Comparison of ENCODE assay signal across 8 mouse cellular contexts in genomic region chr16:35155391-35156305, GRCm38 (mm10). TPM values are rescaled to one million over a fixed set of nuclear protein-coding genes. Genes with fewer than 3 reads are reported as not detected.
DNase-seq lines count a peak whose midpoint lies in the region; ATAC-seq and TF ChIP-seq lines count a peak whose summit lies in the region.

No protein-coding gene starts in this region.

- DNase-seq in spleen, adult 2 months (ENCODE audit: low read depth in 1 of 2, low spot score in 2 of 2), result no peak
- no peak for DNase-seq in spleen, postnatal 14 days (ENCODE audit: low spot score in 2 of 2)
- DNase-seq in embryonic facial prominence, embryonic 14.5 days (ENCODE audit: low spot score), result peak; percentile 46
- peak; percentile 73 to 77 for DNase-seq in heart, postnatal 10 days
- DNase-seq in kidney, postnatal 25 days, result peak; percentile 41 to 59
- peak; percentile 41 for DNase-seq in liver, postnatal 0 days
- peak; percentile 32 for DNase-seq in urinary bladder, postnatal 25 days (ENCODE audit: low spot score)

- peak; percentile 48 for ATAC-seq in embryonic facial prominence, embryonic 14.5 days (ENCODE audit: low read depth)
- ATAC-seq in liver, postnatal 0 days, result peak; percentile 43; the same call in 1 of the 2 replicates
- ATAC-seq in neural tube, embryonic 15.5 days (ENCODE audit: low FRiP score), result peak; percentile 43

- no peaks in the 10 kb centered on the region for H3K9me3 ChIP-seq in embryonic facial prominence, embryonic 14.5 days (ENCODE audit: control insufficient read depth, low read length)
- no peaks in the 10 kb centered on the region for H3K9me3 ChIP-seq in liver, postnatal 0 days (ENCODE audit: low read length)
- no peaks in the 10 kb centered on the region for H3K9me3 ChIP-seq in neural tube, embryonic 15.5 days (replicated peaks)

- peaks cover 34% of the 10 kb centered on the region for H3K27me3 ChIP-seq in spleen, adult 2 months (ENCODE audit: control insufficient read depth, insufficient read depth, low read length)
- H3K27me3 ChIP-seq in embryonic facial prominence, embryonic 14.5 days (replicated peaks; ENCODE audit: control insufficient read depth, insufficient read depth, low read length), result peaks cover 57% of the 10 kb centered on the region
- H3K27me3 ChIP-seq in liver, postnatal 0 days (ENCODE audit: insufficient read depth, low read length), result peaks cover 85% of the 10 kb centered on the region
- peaks cover 10% of the 10 kb centered on the region; the same call in 1 of the 2 replicates for H3K27me3 ChIP-seq in neural tube, embryonic 15.5 days (replicated peaks)

- 3% methylated on average over 80 of the region's 87 CpGs for WGBS in spleen, adult 2 months
- WGBS in embryonic facial prominence, embryonic 14.5 days, result 1% methylated on average over 47 of the region's 87 CpGs
- WGBS in liver, postnatal 0 days (ENCODE audit: insufficient replicate concordance), result 3% methylated on average over 71 of the region's 87 CpGs
- WGBS in neural tube, embryonic 15.5 days, result 1% methylated on average over 83 of the region's 87 CpGs

- no peaks in the 10 kb centered on the region for H3K36me3 ChIP-seq in spleen, adult 2 months (ENCODE audit: control insufficient read depth, insufficient read depth, low read length)
- H3K36me3 ChIP-seq in embryonic facial prominence, embryonic 14.5 days (ENCODE audit: control insufficient read depth, insufficient read depth, low read length), result no peaks in the 10 kb centered on the region
- H3K36me3 ChIP-seq in liver, postnatal 0 days (replicated peaks; ENCODE audit: insufficient read depth, low read length), result no peaks in the 10 kb centered on the region
- H3K36me3 ChIP-seq in neural tube, embryonic 15.5 days, result no peaks in the 10 kb centered on the region

- peak overlapping the region; percentile 95 for H3K4me2 ChIP-seq in embryonic facial prominence, embryonic 14.5 days (ENCODE audit: low read depth, low read length)
- peak overlapping the region; percentile 78 for H3K4me2 ChIP-seq in liver, postnatal 0 days (ENCODE audit: low read depth, low read length)
- peak overlapping the region; percentile 83 for H3K4me2 ChIP-seq in neural tube, embryonic 15.5 days

- intact Hi-C loops in heart, postnatal 10 days (cut with DNase I), result loop anchor here (1.0 to 5.0 kb wide), 4 partner anchors 25 to 115 kb away; no protein-coding TSS in a partner anchor

- TF ChIP-seq CTCF in spleen, adult 2 months (IDR thresholded peaks at IDR 0.05; ENCODE audit: extremely low read depth, insufficient read depth, insufficient read length, insufficient replicate concordance), result peak; percentile 10; the same call in 1 of the 2 replicates
- TF ChIP-seq CTCF in liver, postnatal 0 days (IDR thresholded peaks at IDR 0.05; ENCODE audit: low read depth), result peak; percentile 29

- TF ChIP-seq POLR2A in spleen, adult 2 months (IDR thresholded peaks at IDR 0.05; ENCODE audit: low read depth, low read length), result no peak

- H3K4me3 ChIP-seq in spleen, adult 2 months (ENCODE audit: extremely low read depth, insufficient read depth, insufficient read length), result peak overlapping the region; percentile 33; the same call in 1 of the 2 replicates
- peak overlapping the region; percentile 75 for H3K4me3 ChIP-seq in embryonic facial prominence, embryonic 14.5 days (ENCODE audit: low read depth, low read length)
- H3K4me3 ChIP-seq in liver, postnatal 0 days (ENCODE audit: low read depth, low read length), result peak overlapping the region; percentile 54
- H3K4me3 ChIP-seq in neural tube, embryonic 15.5 days (replicated peaks), result peak overlapping the region; percentile 74

- no peak for TF ChIP-seq EP300 in liver, postnatal 0 days (IDR thresholded peaks at IDR 0.05; ENCODE audit: low read depth)

- no peak overlapping the region; the same call in 1 of the 2 replicates for H3K27ac ChIP-seq in spleen, adult 2 months (ENCODE audit: insufficient read depth, low read length)
- peak overlapping the region; percentile 70 for H3K27ac ChIP-seq in embryonic facial prominence, embryonic 14.5 days (replicated peaks; ENCODE audit: low read depth, low read length)
- no peak overlapping the region for H3K27ac ChIP-seq in liver, postnatal 0 days (ENCODE audit: low read depth)
- peak overlapping the region; percentile 88 for H3K27ac ChIP-seq in neural tube, embryonic 15.5 days (replicated peaks)

- peaks cover 6% of the 10 kb centered on the region; the same call in 1 of the 2 replicates for H3K4me1 ChIP-seq in spleen, adult 2 months (ENCODE audit: control insufficient read depth, insufficient read depth, insufficient read length)
- peaks cover 34% of the 10 kb centered on the region for H3K4me1 ChIP-seq in embryonic facial prominence, embryonic 14.5 days (ENCODE audit: control insufficient read depth, insufficient read depth, low read length)
- H3K4me1 ChIP-seq in liver, postnatal 0 days (ENCODE audit: insufficient read depth), result peaks cover 14% of the 10 kb centered on the region
- H3K4me1 ChIP-seq in neural tube, embryonic 15.5 days, result peaks cover 69% of the 10 kb centered on the region

- peak overlapping the region; percentile 70 for H3K9ac ChIP-seq in embryonic facial prominence, embryonic 14.5 days (ENCODE audit: low read depth, low read length)
- H3K9ac ChIP-seq in liver, postnatal 0 days (replicated peaks), result no peak overlapping the region; the same call in 1 of the 2 replicates
- H3K9ac ChIP-seq in neural tube, embryonic 15.5 days (replicated peaks), result peak overlapping the region; percentile 91

RNA-seq across cellular contexts. Expression of gene Adcy5, which starts 1.0 kb away (rescaled TPM):
- 6.8 and 8.0 TPM in 2 replicates for polyA plus RNA-seq in spleen, adult 2 months (2012; rRNA removed)
- polyA plus RNA-seq in embryonic facial prominence, embryonic 14.5 days (2014; fragmentation: Nextera tagmentation; extraction: Ambion mirVana), result 2.8 and 3.1 TPM in 2 replicates
- total RNA-seq in heart, postnatal 10 days (2021), result 10 to 100 TPM; 55.1 to 56.3 TPM
- 0.28 and 0.39 TPM in 2 replicates for polyA plus RNA-seq in liver, postnatal 0 days (2015; fragmentation: Nextera tagmentation; extraction: Ambion mirVana)
- 5.1 and 6.1 TPM in 2 replicates for polyA plus RNA-seq in neural tube, embryonic 15.5 days (2015; fragmentation: Nextera tagmentation; extraction: Ambion mirVana)

Comparison
In these comparisons a context has a peak if more than half of its experiments do, and no peak if none do; other contexts are left out.
1. DNase-seq: peak in embryonic facial prominence, embryonic 14.5 days (single experiment), heart, postnatal 10 days (2 of 2), kidney, postnatal 25 days (2 of 2), liver, postnatal 0 days (single experiment) and urinary bladder, postnatal 25 days (single experiment); none in spleen, adult 2 months (0 of 2) and spleen, postnatal 14 days (0 of 2).
2. H3K27ac ChIP-seq: peak in embryonic facial prominence, embryonic 14.5 days (single experiment) and neural tube, embryonic 15.5 days (single experiment); none in spleen, adult 2 months (single experiment) and liver, postnatal 0 days (single experiment).
3. Peak in every context shown above with its lines, with median percentiles within 50 percentile points of each other: H3K4me3 ChIP-seq, ATAC-seq and H3K4me2 ChIP-seq.